Mouse (Mus musculus) thymus, postnatal 36 days (tissue): ENCODE measurements at regions not wholly inside any gene's neighbourhood (a gene's known extent, or its start where the extent isn't known, plus 50 kb on each side); places are given as distances from the start of the nearest gene placed in this dataset.

Experiments used
- DNase-seq, 2 experiments: peaks; one replicate each; pipeline ENCODE4 v3.0.0; 2022; ENCODE audit warnings: mixed read lengths in 2 of 2

GRCm38 (mm10) chr3:131698070-131698750 lies 133.6 kb downstream of the Papss1 start:
- DNase-seq: no peak

GRCm38 (mm10) chr3:131703134-131703533 lies 138.6 kb downstream of the Papss1 start:
- DNase-seq: no peak

GRCm38 (mm10) chr3:131713532-131713931 lies 149.0 kb downstream of the Papss1 start:
- no peak for DNase-seq

GRCm38 (mm10) chr3:131718761-131719160 lies 154.2 kb downstream of the Papss1 start:
- DNase-seq: no peak

GRCm38 (mm10) chr3:131728618-131729017 lies 164.1 kb downstream of the Papss1 start:
- no peak for DNase-seq

GRCm38 (mm10) chr3:131734226-131734625 lies 169.7 kb downstream of the Papss1 start:
- no peak for DNase-seq

GRCm38 (mm10) chr3:131737461-131737860 lies 172.9 kb downstream of the Papss1 start:
- no peak for DNase-seq

GRCm38 (mm10) chr3:131737953-131738598 lies 173.5 kb downstream of the Papss1 start:
- no peak for DNase-seq

GRCm38 (mm10) chr3:131755537-131755936 lies 191.0 kb downstream of the Papss1 start:
- DNase-seq: no peak

- no peak for DNase-seq
Observed at GRCm38 (mm10) chr3:131756126-131756525, 191.6 kb downstream of the Papss1 start.

GRCm38 (mm10) chr3:131769976-131770375 lies 205.4 kb downstream of the Papss1 start:
- DNase-seq: no peak

- no peak for DNase-seq
Observed at GRCm38 (mm10) chr3:131770486-131770885, 205.9 kb downstream of the Papss1 start.

- no peak for DNase-seq
Observed at GRCm38 (mm10) chr3:131771863-131772546, 207.4 kb downstream of the Papss1 start.

GRCm38 (mm10) chr3:131772593-131772992 lies 208.0 kb downstream of the Papss1 start:
- DNase-seq: no peak

- no peak for DNase-seq
Observed at GRCm38 (mm10) chr3:131775431-131775830, 210.9 kb downstream of the Papss1 start.

- DNase-seq: no peak
Observed at GRCm38 (mm10) chr3:131776650-131777049, 212.1 kb downstream of the Papss1 start.

- no peak for DNase-seq
Observed at GRCm38 (mm10) chr3:131779803-131780202, 215.2 kb downstream of the Papss1 start.

- no peak for DNase-seq
Observed at GRCm38 (mm10) chr3:131785524-131785923, 221.0 kb downstream of the Papss1 start.

GRCm38 (mm10) chr3:131788321-131788720 lies 223.8 kb downstream of the Papss1 start:
- no peak for DNase-seq

GRCm38 (mm10) chr3:131789177-131789576 lies 224.6 kb downstream of the Papss1 start:
- DNase-seq: no peak

GRCm38 (mm10) chr3:131794056-131794455 lies 229.5 kb downstream of the Papss1 start:
- DNase-seq: no peak

- DNase-seq: no peak
Observed at GRCm38 (mm10) chr3:131795108-131796005, 230.8 kb downstream of the Papss1 start.

- no peak for DNase-seq
Observed at GRCm38 (mm10) chr3:131799774-131800173, 235.2 kb downstream of the Papss1 start.
